Mouse (Mus musculus) MEL (cell line): ENCODE measurements around the gene 4933417A18Rik. TPM values are rescaled to one million over a fixed set of nuclear protein-coding genes. Genes with fewer than 3 reads are reported as not detected.
A peak's percentile ranks its signal among the peaks of the same experiment; 100 is the strongest.

ENCODE experiments used
- CTCF ChIP-seq, 3 experiments: IDR thresholded peaks in 2 of 3; conservative IDR thresholded peaks in 1 of 3; 2 replicates each; pipeline ENCODE4 v1.5.1; 2011 to 2012; ENCODE audit warnings: low read length in 3 of 3, low read depth in 2 of 3, mild to moderate bottlenecking in 2 of 3, improper control_type of control experiment in 1 of 3, inconsistent platforms in 1 of 3, mixed read lengths in 1 of 3, moderate library complexity in 1 of 3; ENCODE audit not compliant: control insufficient read depth in 1 of 3, insufficient read depth in 1 of 3, poor library complexity in 1 of 3, severe bottlenecking in 1 of 3
- ELF1 ChIP-seq: IDR thresholded peaks from 2 replicates; pipeline ENCODE4 v1.6.1; 2014; ENCODE audit warnings: low read depth, mild to moderate bottlenecking, inconsistent platforms, low read length, improper control_type of control experiment, moderate library complexity
- EP300 ChIP-seq, 2 experiments: IDR thresholded peaks; 2 replicates each; pipeline ENCODE4 v1.6.1; 2011; ENCODE audit warnings: improper control_type of control experiment in 2 of 2, low read length in 2 of 2, low read depth in 1 of 2, mild to moderate bottlenecking in 1 of 2
- HCFC1 ChIP-seq: IDR thresholded peaks from 2 replicates; pipeline ENCODE4 v1.6.1; 2012; ENCODE audit warnings: low read depth, mild to moderate bottlenecking, inconsistent platforms, low read length, improper control_type of control experiment, moderate library complexity
- JUND ChIP-seq: IDR thresholded peaks from 2 replicates; pipeline ENCODE4 v1.6.1; 2011; ENCODE audit warnings: low read depth, mild to moderate bottlenecking, improper control_type of control experiment, low read length
- KAT2A ChIP-seq: conservative IDR thresholded peaks from 2 replicates; pipeline ENCODE4 v1.6.1; 2012; ENCODE audit warnings: low read depth, low read length, improper control_type of control experiment, inconsistent platforms
- MAFK ChIP-seq: IDR thresholded peaks from 2 replicates; pipeline ENCODE4 v1.6.1; 2011; ENCODE audit warnings: low read depth, mild to moderate bottlenecking, low read length, improper control_type of control experiment, borderline replicate concordance
- MAX ChIP-seq: IDR thresholded peaks from 2 replicates; pipeline ENCODE4 v1.6.1; 2011; ENCODE audit warnings: low read length, improper control_type of control experiment
- MAZ ChIP-seq: IDR thresholded peaks from 2 replicates; pipeline ENCODE4 v1.6.1; 2012; ENCODE audit warnings: low read depth, mild to moderate bottlenecking, inconsistent platforms, low read length, improper control_type of control experiment
- MYB ChIP-seq: IDR thresholded peaks from 2 replicates; pipeline ENCODE4 v1.6.1; 2011; ENCODE audit warnings: mild to moderate bottlenecking, low read depth, low read length, improper control_type of control experiment
- NELFE ChIP-seq: IDR thresholded peaks from 2 replicates; pipeline ENCODE4 v1.6.1; 2011; ENCODE audit warnings: low read depth, low read length, improper control_type of control experiment
- NRF1 ChIP-seq: IDR thresholded peaks from 2 replicates; pipeline ENCODE4 v1.6.1; 2014; ENCODE audit warnings: low read depth, mild to moderate bottlenecking, inconsistent platforms, low read length, improper control_type of control experiment, moderate library complexity; ENCODE audit not compliant: poor library complexity, insufficient read depth, severe bottlenecking
- POLR2A ChIP-seq, 2 experiments: IDR thresholded peaks; 2 replicates each; pipeline ENCODE4 v1.6.1; 2011 to 2012; ENCODE audit warnings: low read length in 2 of 2, mild to moderate bottlenecking in 2 of 2, control low read depth in 1 of 2, improper control_type of control experiment in 1 of 2, low read depth in 1 of 2, moderate library complexity in 1 of 2; ENCODE audit not compliant: control insufficient read depth in 1 of 2, insufficient read depth in 1 of 2, poor library complexity in 1 of 2
- POLR2AphosphoS5 ChIP-seq: IDR thresholded peaks from 2 replicates; pipeline ENCODE4 v1.6.1; 2012; ENCODE audit warnings: low read depth, borderline replicate concordance, mild to moderate bottlenecking, inconsistent platforms, low read length, moderate library complexity, mixed read lengths
- RCOR1 ChIP-seq: IDR thresholded peaks from 2 replicates; pipeline ENCODE4 v1.6.1; 2012; ENCODE audit warnings: low read depth, mild to moderate bottlenecking, inconsistent platforms, low read length, improper control_type of control experiment
- SIN3A ChIP-seq: IDR thresholded peaks from 2 replicates; pipeline ENCODE4 v1.6.1; 2012; ENCODE audit warnings: low read length, improper control_type of control experiment, inconsistent platforms
- SMC3 ChIP-seq: IDR thresholded peaks from 2 replicates; pipeline ENCODE4 v1.6.1; 2011; ENCODE audit warnings: low read depth, low read length, improper control_type of control experiment
- TAL1 ChIP-seq: IDR thresholded peaks from 2 replicates; pipeline ENCODE4 v1.6.1; 2012; ENCODE audit warnings: mild to moderate bottlenecking, inconsistent platforms, low read length, moderate library complexity, mixed read lengths
- TBP ChIP-seq: IDR thresholded peaks from 2 replicates; pipeline ENCODE4 v1.8.0; 2011; ENCODE audit warnings: low read depth, low read length, improper control_type of control experiment
- TCF12 ChIP-seq: IDR thresholded peaks from 2 replicates; pipeline ENCODE4 v1.6.1; 2014; ENCODE audit warnings: low read depth, mild to moderate bottlenecking, inconsistent platforms, low read length, improper control_type of control experiment, moderate library complexity
- UBTF ChIP-seq: IDR thresholded peaks from 2 replicates; pipeline ENCODE4 v1.6.1; 2012; ENCODE audit warnings: low read depth, mild to moderate bottlenecking, inconsistent platforms, low read length, improper control_type of control experiment, moderate library complexity, borderline replicate concordance; ENCODE audit not compliant: insufficient read depth
- USF1 ChIP-seq: IDR thresholded peaks from 2 replicates; pipeline ENCODE4 v1.6.1; 2014; ENCODE audit warnings: low read depth, mild to moderate bottlenecking, inconsistent platforms, low read length, improper control_type of control experiment, moderate library complexity
- ZC3H11A ChIP-seq: IDR thresholded peaks from 2 replicates; pipeline ENCODE4 v1.6.1; 2012; ENCODE audit warnings: low read depth, mild to moderate bottlenecking, inconsistent platforms, low read length, improper control_type of control experiment
- ZKSCAN1 ChIP-seq: IDR thresholded peaks from 2 replicates; pipeline ENCODE4 v1.6.1; 2012; ENCODE audit warnings: low read depth, mild to moderate bottlenecking, inconsistent platforms, low read length, improper control_type of control experiment, moderate library complexity
- ZNF384 ChIP-seq: IDR thresholded peaks from 2 replicates; pipeline ENCODE4 v1.6.1; 2012; ENCODE audit warnings: low read depth, mild to moderate bottlenecking, inconsistent platforms, low read length, improper control_type of control experiment
- polyA plus RNA-seq, 2 experiments: library from polyadenylated mRNA; stranded (reverse) in 1 of 2; unstranded in 1 of 2; fragments of >175 nt in 1 of 2; fragments of >200 nt in 1 of 2; gene quantifications; 2 replicates each; pipeline versions ENCODE4 v1.2.1 to v1.2.4; 2012; ENCODE audit warnings: low replicate concordance in 2 of 2, low read depth in 1 of 2; ENCODE audit not compliant: insufficient read length in 2 of 2, insufficient read depth in 1 of 2, missing spikeins in 1 of 2
- total RNA-seq: library from RNA; depleted of rRNA; stranded (reverse); fragments of 300-350 nt; gene quantifications from 2 replicates; pipeline ENCODE4 v1.2.3, GENCODE M21; 2012

4933417A18Rik gene
- total and polyA plus RNA-seq, 3 experiments = not detected

DNA sequence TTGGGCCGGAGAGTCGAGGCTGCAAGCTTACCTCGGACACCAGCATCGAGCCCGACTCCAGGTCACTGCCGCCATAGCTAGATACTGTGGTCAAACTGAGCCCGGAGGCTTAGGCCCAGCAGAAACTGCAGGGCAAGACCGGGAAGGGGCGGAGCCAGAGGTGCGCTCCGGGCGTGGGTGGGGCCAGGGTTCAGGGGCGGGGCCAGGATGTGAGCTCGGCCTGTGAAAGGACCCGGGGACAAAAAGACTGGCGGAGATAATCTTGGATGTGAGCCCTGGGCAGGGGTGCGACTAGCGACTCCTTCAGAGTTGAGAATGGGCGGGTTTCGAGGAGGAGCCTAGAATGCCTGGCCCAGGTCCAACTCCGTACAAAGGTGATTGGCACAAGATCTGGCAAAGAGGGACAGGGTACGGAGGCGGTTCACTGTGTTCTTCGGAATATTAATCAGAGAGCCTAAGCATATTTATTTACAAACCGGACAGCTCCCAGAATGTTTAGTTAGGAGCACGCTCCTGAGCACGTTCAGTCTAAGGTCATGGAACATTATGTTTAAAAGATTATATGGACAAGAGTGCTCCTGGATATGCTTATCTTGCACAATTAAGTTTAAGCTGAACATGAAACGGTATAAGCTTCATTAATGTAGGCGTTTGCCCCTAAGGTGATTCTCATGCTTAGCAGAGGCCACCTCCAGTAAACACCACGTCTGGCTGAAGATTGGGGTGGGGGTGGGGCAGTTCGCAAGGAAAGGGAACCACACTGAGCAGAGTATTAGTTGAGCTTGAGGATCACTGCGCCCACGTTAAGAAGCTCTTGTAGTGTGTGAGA, 70.0 kb downstream of the 4933417A18Rik start (continued):
- no peak for TF ChIP-seq ZKSCAN1
- TF ChIP-seq RCOR1 = peak; percentile 17; the same call in 1 of the 2 replicates
- no peak for TF ChIP-seq POLR2AphosphoS5
- no peak for TF ChIP-seq ELF1
- TF ChIP-seq TCF12 = peak; percentile 58; the same call in 1 of the 2 replicates
- no peak for TF ChIP-seq TAL1
- peak; percentile 60 for TF ChIP-seq SIN3A
- TF ChIP-seq MAFK = no peak; the same call in 1 of the 2 replicates
- TF ChIP-seq MAX = peak; percentile 47; the same call in 1 of the 2 replicates
- TF ChIP-seq EP300 (IDR thresholded peaks at IDR 0.05; ENCODE audit: low read depth in 1 of 2, low read length in 2 of 2) = 0 out of 4 replicates have a peak, but pooled peaks of 1 of the 2 experiments have one; percentile 13
- TF ChIP-seq MYB = no peak
- no peak for TF ChIP-seq CTCF (IDR thresholded peaks at IDR 0.05 in 2 of 3, conservative IDR thresholded peaks at IDR 0.05 in 1 of 3; ENCODE audit: control insufficient read depth in 1 of 3, insufficient read depth in 1 of 3, low read depth in 2 of 3, low read length in 3 of 3, poor library complexity in 1 of 3, severe bottlenecking in 1 of 3)
- no peak for TF ChIP-seq ZC3H11A
- TF ChIP-seq SMC3 = no peak
- peak; percentile 68 for TF ChIP-seq NELFE
- peak; percentile 66 to 74; a peak in 2 of 4 replicates for TF ChIP-seq POLR2A (IDR thresholded peaks at IDR 0.05; ENCODE audit: control insufficient read depth in 1 of 2, insufficient read depth in 1 of 2, low read depth in 1 of 2, low read length in 2 of 2, poor library complexity in 1 of 2)
- 0 out of 2 replicates have a peak, but pooled peaks have one; percentile 29 for TF ChIP-seq UBTF
- TF ChIP-seq TBP = 0 out of 2 replicates have a peak, but pooled peaks have one; percentile 37
- TF ChIP-seq HCFC1 = peak; percentile 47
- TF ChIP-seq KAT2A = no peak
- TF ChIP-seq USF1 = no peak
- no peak for TF ChIP-seq JUND
- TF ChIP-seq ZNF384 = no peak
- TF ChIP-seq MAZ = peak; percentile 47; the same call in 1 of the 2 replicates
- TF ChIP-seq NRF1 = no peak
